Mouse (Mus musculus): ENCODE data around the gene Ntm.

Ntm gene

DNA sequence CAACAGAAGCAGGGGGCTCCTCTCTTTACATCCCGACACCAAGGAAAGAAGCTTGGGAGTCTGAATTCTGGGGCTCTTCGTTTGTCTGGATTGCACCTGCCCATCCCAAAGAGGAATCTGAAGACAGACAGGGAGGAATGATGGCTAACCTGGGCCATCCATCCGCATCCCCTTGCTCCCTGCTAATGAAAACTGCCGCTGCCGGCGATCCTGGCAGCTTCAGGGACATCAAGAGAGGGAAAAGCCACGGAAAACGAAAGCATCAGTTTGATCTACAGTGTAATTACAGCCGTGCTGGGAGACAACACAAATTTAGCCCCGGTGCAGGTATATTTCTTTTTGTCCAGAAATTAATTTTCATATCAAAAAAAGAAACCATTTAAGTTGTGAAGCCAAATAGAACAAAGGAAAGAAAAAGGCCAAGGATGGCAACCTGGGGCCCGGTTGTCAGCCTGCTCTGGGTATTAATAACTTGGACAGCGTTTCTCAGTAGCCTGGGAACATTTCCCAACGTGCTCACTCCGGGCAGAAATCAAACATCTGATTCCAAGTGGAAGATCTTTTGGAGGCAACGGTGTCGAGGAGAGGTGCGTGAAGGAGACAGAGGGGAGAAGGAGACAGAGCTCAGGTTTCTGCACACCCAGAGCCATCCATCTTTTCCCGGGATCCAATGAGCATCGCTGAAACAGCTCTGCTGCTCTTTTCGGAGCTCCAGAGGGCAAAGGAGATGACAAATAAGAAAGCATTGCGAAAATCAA is 368.2 kb downstream of the Ntm start:
- no peak for DNase-seq (ENCODE audit: low read depth, low spot score)

DNA sequence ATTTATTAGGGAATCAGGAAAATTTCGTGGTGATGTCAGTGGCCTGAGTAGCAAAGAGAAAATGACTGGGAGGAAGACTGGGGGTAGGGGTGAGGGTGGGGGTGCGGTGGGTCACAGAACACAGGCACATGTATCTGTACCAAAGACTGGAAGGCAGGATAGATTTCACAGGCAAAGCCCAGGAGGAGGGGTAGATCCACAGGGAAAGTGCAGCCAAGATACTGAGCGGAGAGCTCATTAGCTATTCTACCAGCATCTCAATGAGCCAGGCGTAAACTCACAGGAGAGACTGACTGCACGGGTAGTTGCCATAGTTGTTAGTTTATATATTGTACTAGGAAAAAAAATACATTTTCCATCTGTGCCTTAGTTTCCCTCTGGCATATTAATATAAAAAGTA is 375.6 kb downstream of the Ntm start:
- no peak for DNase-seq (ENCODE audit: low read depth, low spot score)

DNA sequence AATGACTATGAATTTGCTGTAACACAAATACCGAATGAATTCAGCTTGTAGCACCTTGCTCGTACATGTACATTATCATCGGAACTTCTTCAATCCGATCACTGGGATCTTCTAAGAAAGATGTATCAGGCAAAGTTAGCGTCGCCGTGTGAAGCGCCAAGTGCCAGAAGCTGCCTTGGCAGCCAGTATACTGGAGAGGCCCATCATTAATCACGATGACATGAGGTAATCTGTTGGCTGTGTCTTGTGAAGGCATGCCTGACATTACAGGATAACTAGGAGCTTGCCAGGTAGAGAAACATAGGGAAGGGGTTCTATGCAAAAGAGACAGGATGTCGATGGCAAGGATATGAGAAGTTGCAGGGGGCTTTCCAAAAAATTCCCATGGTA is 376.6 kb downstream of the Ntm start:
- no peak for DNase-seq (ENCODE audit: low read depth, low spot score)

DNA sequence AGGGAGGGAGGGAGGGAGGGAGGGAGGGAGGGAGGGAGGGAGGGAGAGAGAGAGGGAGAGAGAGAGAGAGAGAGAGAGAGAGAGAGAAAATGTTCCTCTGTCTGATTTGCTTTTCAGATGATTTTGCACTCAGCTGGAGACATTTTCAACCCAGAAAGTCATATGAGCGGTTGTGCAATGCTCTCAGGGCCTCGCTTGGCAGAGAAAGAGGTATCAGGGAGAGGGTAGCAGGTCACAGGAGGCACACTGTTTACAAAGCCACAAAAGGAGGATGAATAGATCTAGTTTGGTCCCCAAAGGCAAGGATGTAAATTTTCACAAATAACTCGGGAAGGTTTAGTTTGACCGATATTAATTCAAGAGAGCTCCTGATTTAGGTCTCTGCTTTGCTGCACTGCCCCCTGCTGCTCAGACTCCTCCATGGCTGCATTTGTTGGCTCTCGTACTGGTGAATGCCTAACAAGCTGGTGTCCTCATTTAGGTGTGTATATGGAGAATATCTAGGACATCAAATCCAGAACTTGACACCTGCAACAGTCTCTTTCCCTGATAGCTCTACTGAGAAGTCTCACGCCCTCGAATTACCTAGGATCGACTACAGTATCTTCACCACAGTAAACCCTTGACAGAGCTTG is 377.1 kb downstream of the Ntm start:
- no peak for DNase-seq (ENCODE audit: low read depth, low spot score)

DNA sequence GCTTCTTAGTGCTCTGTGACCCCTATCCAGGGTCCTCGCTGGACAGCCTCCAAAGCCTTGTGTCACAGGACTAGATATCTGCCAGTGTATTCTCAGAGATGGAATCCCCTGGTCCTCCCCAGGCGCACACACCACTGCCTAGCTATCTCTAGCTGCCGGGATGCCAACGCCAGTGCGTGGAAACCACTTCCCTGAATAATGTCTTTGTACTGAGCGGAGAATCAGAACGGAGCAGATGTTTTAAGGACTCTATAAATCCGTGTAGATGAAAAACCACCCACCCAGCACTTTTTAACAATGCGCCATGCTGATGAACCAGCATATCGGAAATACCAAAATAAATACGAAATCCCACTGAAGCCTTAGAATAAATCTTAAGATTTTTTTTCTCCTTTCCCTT is 384.7 kb downstream of the Ntm start:
- DNase-seq (ENCODE audit: low read depth, low spot score) = no peak

DNA sequence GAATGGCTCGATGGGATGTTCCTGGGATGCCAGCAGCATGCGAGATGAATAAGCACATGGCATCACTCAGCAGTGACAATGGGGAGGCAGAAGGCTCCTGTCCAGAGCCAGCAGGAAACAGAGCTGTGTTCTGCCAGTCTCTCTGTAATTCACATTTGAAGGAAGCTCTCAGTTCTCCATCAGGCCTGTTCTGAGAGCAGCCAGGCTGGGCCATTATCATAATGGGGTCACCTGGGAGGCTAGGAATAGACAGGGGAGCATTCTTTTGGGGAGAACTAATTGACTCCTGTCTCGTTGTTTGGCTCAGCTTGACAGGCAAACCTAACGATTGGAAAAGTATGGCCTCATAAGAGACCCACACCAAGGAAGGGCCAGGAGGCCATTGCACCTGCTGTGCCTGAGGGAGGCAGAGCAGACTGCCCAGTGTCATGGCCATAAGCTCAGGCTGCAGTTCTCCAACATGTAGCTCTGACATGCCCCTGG is 386.8 kb downstream of the Ntm start:
- no peak for DNase-seq (ENCODE audit: low read depth, low spot score)

DNA sequence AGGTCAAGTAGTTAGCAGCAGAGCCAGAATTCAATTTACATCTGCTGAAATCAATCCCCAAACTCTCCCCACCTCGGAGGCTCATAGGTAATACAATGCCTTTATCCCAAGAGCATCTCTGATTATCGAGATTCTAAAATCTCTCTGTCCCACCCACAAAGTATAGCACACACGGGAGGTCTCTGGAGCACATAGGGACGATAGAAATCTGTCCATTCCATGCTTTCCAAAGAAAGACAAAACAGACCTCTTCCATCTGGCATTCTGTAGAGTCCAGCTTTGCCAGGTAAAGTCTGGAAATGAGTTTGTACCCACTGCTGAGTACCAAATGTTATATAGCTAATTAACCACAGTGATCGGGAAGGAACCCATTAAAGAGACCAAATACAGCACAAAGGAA is 388.4 kb downstream of the Ntm start:
- no peak for DNase-seq (ENCODE audit: low read depth, low spot score)

DNA sequence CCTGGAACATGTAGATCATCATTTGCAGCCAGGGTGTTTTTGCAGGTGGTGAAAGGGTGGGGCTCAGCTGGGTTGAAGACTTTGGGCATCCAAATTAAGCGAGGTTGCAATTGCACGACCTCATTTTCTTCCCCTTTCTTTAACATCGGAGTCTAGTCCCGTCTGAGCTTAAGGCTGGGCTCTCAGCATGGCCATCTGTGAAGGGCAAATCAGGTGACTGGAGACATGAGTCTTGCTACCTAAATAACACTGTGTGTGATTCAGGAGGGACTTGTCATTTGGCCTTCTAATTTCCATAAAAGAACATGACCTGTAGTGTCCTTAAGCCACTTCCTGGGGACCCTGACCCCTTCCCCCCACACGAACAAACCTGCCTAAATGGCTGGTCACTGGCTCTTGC is 394.4 kb downstream of the Ntm start:
- no peak for DNase-seq (ENCODE audit: low read depth, low spot score)

DNA sequence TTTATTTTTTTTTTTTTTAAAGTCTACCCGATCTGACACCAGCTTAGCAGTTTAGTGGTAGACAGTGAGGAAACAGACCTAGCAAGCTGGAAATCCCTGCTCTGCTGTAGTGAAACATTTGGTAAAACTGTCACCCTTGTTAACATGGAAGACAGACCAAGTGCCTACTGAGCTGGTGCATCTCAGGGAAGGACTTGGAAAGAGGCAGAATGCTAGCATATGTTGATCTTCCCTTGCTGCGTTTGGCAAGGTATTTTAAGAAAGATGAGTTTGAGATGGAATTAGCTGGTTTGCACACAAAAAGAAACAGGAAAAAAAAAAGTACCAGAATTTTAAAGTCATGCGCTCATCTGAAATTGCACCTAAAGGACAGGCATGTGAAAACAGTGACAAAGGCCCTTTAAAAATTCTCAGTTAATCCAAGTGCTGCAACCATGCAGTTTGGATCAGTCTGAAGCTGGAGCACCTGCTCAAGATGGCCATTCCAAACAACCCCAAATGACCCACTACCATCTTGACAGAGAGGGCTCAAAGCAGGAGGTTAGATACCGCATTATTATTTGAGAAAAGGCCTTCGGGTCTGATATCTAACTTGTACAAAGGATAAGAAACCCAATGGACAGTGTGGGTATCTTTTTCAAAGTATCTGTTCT is 400.4 kb downstream of the Ntm start:
- DNase-seq (ENCODE audit: low read depth, low spot score) = no peak

DNA sequence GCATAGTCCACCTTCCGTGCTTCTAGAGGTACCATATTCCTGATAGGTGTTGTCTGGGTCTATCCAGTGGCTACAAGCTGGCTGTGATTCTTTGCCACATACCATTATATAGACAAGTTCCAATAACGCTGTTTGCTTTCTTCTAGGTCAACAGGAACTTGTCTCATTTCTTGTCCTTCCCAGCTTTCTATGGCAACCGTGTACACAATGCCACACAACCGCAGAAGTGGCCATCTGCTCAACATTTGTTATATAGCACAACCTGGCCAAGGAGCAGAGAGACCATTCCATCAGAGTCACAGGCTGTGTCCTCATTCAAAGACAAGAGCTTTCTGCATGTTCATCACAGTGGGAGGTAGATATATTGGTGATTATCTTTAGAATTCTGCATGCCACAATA is 404.0 kb downstream of the Ntm start:
- DNase-seq (ENCODE audit: low read depth, low spot score) = no peak

DNA sequence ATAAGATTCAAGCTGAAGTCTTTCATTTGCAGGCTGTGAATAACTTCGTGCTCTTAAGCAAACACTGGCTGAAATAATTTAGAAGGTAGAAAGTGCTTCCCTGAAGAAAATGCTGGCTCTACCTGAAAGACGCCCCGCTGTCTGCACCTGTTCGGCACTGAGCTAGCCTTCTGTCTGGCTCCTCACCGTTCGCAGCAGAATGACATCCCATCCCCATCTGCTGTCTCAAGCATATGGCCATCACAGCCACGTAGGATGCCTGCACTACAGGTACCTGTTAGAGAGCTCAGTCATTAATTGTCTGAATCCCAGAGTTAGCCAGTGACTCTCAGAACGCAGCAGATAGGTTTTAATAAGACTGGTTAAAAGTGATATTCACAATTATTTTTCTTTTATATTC is 412.4 kb downstream of the Ntm start:
- DNase-seq (ENCODE audit: low read depth, low spot score) = no peak

DNA sequence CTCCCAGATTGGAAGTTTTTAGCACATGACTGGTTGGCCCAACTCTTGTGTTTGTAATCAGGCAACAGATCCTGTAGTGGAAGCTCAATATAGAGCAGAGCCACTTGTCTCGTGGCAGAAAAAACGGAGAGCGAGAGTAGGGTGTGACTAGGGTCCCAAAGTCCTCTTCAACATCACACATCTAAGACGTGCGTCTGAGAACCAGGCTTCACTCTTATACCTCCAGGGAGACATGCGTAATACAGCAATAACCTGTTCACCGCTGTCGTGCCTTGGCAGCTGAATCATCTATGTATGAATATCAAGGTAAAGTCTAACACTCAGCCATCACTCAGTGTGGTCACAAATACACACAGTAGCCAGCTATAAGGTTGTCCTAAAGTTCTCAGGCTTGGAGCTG is 412.8 kb downstream of the Ntm start:
- no peak for DNase-seq (ENCODE audit: low read depth, low spot score)

DNA sequence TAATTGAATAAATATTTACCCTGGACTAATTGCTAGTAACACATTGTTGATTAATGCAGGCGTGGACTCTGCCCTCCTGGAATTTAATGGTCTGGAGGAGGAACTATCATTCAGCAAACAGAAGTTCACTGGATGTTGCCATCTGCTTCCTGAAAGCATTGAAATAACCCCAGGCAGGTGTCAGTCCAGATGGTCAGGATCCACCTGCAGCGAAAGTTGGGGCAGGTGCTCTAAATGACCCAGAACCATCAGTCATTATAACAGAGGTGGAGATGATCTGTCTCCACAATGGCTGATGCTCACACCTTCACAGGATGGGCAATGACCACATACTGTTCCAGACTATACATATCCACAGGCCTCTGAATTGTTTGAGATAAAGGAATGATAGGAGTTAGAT is 426.5 kb downstream of the Ntm start:
- no peak for DNase-seq (ENCODE audit: low read depth, low spot score)

DNA sequence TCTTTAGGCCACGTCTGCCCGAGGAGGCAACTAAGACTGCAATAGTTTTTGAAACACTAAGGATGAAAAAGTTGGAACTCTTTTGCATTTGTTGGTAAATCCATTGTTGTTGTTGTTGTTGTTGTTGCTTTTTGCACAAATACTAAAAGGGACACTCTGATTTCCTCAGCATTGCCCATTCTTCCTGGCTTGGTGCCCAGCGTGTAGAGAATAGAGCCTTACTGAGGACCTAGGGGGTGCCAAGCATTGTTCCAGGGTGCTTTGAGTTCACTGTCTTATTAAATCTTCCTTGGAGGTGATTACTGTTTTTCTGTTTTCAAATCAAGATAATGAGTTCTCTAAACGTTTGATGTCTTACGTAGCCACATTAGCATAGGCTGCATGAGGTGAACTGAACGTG is 428.2 kb downstream of the Ntm start:
- no peak for DNase-seq (ENCODE audit: low read depth, low spot score)

DNA sequence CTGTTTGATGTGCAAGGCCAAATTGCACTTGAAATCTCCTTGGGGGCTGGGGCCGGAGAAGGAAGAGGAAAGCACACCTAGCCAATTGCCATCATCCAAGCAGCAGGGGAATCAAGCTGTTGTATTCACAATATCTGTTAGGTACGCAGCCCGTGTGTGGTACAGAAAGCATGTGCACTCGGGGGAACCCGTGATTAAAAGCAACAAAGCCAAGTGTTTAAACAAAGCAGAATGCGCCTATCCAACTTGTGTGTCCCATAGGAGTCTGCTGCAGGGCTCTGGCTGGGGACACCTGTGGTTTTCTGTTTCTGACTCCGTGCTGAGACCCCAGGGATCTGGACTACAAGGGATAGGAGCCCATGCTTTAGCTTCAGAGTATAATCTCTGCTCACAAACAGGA is 428.6 kb downstream of the Ntm start:
- DNase-seq (ENCODE audit: low read depth, low spot score) = no peak

DNA sequence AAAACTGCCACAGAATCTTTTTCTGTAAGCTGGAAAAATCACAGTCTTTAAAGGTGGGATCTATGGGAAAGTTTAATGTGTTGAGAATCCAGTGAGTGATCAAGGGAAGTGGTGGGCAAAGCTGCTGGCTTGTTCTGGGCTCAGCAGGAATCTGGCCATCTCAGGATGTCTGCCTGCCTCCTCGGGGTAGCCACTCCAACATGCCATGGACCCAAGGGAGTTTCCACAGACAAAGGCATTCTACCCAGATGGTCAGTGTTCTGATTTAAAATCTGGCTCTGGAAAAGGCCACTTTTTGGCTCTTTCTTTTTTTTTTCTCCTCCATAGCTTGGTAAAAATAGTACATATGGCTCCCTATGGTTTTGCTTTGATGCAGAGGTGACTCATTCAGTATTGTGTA is 429.4 kb downstream of the Ntm start:
- no peak for DNase-seq (ENCODE audit: low read depth, low spot score)

DNA sequence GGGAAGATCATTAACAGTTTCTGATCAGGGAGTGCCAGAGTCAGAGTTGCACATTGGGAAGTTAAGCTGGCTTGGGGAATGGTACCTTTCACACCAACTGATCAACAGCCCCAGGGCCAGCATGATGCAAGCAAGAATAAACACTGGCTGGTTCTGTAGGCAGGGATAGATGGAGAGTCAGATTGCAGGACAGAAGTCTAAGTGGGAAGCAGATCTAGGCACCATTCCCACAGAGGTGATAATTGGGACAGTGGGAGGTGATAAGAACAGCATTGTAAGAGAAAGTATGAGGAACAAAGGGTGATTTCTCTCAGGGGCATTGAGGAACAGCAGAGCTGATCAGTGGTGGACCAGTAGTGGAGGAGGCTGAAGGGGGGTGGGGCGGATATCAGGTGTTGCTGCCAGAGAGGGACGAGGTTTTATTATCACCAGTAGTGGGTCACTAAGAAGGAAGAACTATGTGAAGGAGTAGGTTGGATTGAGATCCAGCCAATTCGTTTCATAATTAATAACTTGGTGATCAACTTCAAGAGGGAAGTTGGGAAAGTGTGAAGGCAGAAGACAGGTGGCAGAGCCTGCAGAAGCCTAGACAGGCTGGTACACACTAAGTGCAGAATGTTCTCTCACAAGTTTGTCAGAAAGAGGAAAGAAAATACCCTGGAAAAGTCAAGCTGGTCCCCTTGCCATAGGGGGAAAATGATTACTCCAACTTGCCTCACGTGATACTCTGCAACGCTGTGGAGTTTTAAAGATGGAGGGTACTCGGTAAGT is 431.6 kb downstream of the Ntm start:
- no peak for DNase-seq (ENCODE audit: low read depth, low spot score)

DNA sequence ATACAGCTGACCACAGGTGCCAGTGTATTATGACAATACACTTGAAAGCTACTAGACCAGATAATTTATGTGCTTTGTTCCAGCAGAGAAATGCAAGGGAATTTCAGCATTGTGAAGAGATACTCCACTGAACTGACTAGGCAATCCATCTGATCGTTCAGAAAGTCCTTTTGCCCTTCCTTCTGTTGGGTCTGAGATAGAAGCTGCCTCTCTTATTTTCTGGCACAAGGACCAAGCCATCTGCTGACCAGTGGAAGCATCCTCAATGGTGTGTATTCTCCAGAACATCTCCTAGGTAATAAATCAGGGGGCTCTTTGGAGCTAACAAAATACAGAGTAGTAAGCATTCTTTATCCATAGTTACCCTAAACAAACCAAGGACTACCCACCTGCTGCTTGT is 438.8 kb downstream of the Ntm start:
- DNase-seq (ENCODE audit: low read depth, low spot score) = no peak

DNA sequence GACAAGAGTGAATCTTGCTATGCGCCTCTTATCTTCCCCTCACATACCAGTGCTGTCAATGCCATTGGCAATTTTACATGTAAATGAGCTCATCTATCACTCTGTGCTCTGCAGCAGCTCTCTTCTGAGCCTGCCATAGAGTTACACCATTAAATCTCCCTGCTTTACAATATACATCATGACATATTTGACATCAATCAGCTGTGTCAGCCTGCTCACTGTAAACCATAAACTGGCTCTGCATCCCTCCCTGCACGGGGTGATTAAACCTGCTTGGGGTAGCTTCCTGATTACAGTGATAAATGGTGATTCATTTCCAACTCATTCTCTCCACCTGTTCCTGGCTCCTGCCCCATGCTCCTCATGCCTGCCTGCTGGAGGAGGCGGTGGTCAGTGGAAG is 439.7 kb downstream of the Ntm start:
- no peak for DNase-seq (ENCODE audit: low read depth, low spot score)

DNA sequence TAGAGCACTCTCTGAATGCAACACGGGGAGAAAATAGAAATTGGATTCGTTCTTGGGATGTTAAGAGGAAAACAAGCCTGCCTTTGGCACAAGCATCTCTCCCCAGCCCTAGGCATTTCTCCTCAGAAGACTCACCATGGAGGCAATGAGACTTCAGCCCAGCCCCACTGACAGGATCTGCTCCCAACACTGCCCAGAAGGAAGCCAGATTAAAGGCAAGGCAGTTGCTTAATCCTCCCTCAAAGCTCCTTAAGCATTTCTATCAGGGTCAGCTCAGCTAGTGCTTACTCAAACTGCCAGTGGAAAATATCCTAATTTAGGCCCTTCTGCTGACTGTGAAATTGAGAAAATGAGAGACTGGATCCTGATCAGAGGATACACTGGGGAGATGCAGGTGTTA is 443.8 kb downstream of the Ntm start:
- DNase-seq (ENCODE audit: low read depth, low spot score) = no peak

DNA sequence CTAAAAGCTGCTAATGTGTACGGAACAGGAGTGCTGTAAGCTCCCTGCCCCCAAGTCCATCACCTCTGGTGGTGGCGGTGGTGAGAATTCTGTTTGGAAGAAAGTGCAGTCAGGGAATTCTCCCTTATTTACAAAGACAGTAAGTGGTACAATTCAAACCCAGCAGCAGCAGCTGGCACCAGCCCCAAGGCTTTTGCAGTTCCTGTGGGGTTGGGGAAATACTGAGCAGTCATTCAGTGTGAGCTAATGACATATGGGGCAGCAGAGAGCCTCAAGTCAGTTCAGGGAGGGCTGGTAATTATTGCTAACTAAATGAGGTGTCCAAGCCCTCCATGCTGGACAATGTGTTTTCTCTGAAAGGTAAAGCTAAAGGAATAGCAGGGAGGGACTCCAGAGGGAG is 446.3 kb downstream of the Ntm start:
- DNase-seq (ENCODE audit: low read depth, low spot score) = no peak

DNA sequence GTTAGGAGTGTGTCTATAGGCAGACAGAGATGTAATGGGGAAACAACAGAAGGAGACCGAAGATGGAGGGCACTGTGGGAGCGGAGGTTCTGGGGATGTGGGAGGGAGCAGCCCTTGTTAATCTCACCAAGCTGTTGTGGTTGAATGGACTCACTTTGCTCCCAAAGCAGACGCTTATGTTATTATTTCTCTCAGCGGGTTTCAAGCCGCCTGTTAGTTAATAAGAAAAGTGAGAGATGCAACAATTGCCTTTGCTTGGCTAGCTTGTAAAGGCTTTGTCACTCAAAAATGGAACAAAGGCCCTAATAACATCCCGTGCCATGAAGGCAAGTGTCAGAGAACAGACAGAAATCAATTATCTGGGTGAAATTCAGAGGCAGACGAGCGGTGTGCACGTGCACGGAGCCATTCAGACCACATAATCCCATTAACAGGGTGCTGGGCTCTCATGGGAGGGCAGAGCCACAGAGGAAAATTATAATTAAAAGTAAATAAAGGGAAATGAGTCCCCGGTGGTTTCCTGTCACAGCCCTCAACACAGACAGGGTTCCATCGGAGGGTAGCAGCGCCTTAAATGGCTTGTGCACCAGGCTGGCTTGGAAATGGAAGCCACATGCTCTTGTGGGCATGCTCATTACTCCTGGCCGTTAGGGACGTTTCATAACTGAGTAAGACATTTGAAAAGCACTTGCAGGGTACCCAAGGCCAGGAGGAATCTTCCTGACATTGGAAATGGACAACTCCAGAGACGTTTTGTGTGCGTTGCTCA is 448.2 kb downstream of the Ntm start:
- no peak for DNase-seq (ENCODE audit: low read depth, low spot score)
